Mouse (Mus musculus): ENCODE data around the gene Gucy2g.

DNA sequence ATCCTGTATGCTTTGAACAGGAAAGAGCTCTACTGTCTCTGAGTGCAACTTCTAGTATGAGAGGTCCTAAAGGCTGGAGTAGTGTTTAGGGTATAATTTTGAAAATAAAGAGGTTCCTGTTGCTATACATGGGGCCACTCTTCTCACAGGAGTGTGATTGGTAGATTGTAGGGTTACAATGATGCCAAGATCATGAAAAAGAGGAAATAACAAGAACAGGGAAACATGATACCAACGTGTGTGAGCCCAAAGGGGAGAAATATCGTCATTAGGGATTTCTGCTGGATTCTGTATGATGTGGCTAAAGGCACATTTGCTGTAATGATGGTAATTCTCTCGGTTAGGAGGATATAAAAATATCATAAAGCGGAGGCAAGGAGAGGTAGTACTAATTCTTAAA lies 45.0 kb upstream of the Gucy2g start:
- TF ChIP-seq CTCF (IDR thresholded peaks at IDR 0.05; ENCODE audit: low read depth): no peak
- TF ChIP-seq EP300 (IDR thresholded peaks at IDR 0.05; ENCODE audit: low read depth): no peak
